Mouse (Mus musculus) lung, adult 2 months (tissue): Measurements from ENCODE around the gene Zdhhc12. TPM values are rescaled to one million over a fixed set of nuclear protein-coding genes. Genes with fewer than 3 reads are reported as not detected.
"Not testable (repeated sequence)": the region's sequence is repeated elsewhere in the genome, so short reads cannot be mapped to it uniquely, and the experiment has no call there.

Source experiments
- DNase-seq: peaks from one replicate; pipeline ENCODE4 v3.0.0; 2022
- H3K4me1 ChIP-seq: fragments of 200-500 bp; 2 replicates; pipeline ENCODE4 v1.6.1; 2011; ENCODE audit warnings: low read length; ENCODE audit not compliant: control insufficient read depth, insufficient read depth
- H3K4me3 ChIP-seq: fragments of 200-500 bp; replicated peaks from 2 replicates; pipeline ENCODE3; 2011; ENCODE audit warnings: low read depth, mild to moderate bottlenecking, control low read depth, low read length; ENCODE audit errors: extremely low read depth
- CTCF ChIP-seq: fragments of 200-500 bp; IDR thresholded peaks from 2 replicates; pipeline ENCODE4 v1.5.1; 2011; ENCODE audit warnings: mild to moderate bottlenecking, low read length, control low read depth; ENCODE audit not compliant: insufficient read depth
- POLR2A ChIP-seq: fragments of 200-500 bp; IDR thresholded peaks from 2 replicates; pipeline ENCODE4 v1.6.1; 2011; ENCODE audit warnings: low read depth, mild to moderate bottlenecking, control low read depth, low read length, borderline replicate concordance; ENCODE audit errors: extremely low read depth
- WGBS: fragments of 180-500 bp; shearing (Covaris S2); methylation state at CpG from one replicate; pipeline ENCODE4 v1.1.7; 2018; 5-methylcytosine and 5-hydroxymethylcytosine counted together
- polyA plus RNA-seq: library from polyadenylated mRNA; depleted of rRNA; stranded (reverse); fragments of >200 nt; gene quantifications from 2 replicates; pipeline ENCODE4 v1.2.3, GENCODE M21; 2012; rRNA removed

Zdhhc12 gene
- 63.0 and 65.3 TPM in 2 replicates for polyA plus RNA-seq

- TF ChIP-seq POLR2A (peak; percentile 53; the same call in 1 of the 2 replicates), CTCF (no peak)
These were observed at the start of gene Zdhhc12 for GRCm38 (mm10) chr2:30093471-30094207. Gene Zdhhc12 (minus strand): TSS chr2:30093648.

GRCm38 (mm10) chr2:30140021-30140420 lies 46.6 kb upstream of the Zdhhc12 start:
- not testable (repeated sequence) for DNase-seq, H3K4me1 ChIP-seq, H3K4me3 ChIP-seq
- WGBS: 85% methylated on average over 4 of the region's 4 CpGs

More at GRCm38 (mm10) chr2:30093471-30094207, at the start of gene Zdhhc12:
- Histone ChIP-seq H3K4me3 (peak within 1 kb of the TSS; percentile 86), H3K4me1 (peaks cover 5% of the 10 kb centered on the region; the same call in 1 of the 2 replicates)
- DNase-seq: peak; percentile 88
- WGBS: under 1% methylated on average over 48 of the region's 51 CpGs

- 72% methylated on average over 10 of the region's 10 CpGs for WGBS
- TF ChIP-seq POLR2A (no peak), CTCF (no peak)
- 0 out of 2 replicates have a peak, but pooled peaks cover 6% of the 10 kb centered on the region for H3K4me1 ChIP-seq
- no peak overlapping the region for H3K4me3 ChIP-seq
- no peak for DNase-seq
These were observed 43.0 kb upstream of the Zdhhc12 start for GRCm38 (mm10) chr2:30136458-30136857.

GRCm38 (mm10) chr2:30134928-30135620 lies 41.6 kb upstream of the Zdhhc12 start:
- no peak for DNase-seq
- Histone ChIP-seq H3K4me3 (no peak overlapping the region), H3K4me1 (0 out of 2 replicates have a peak, but pooled peaks cover 6% of the 10 kb centered on the region)
- TF ChIP-seq POLR2A (no peak), CTCF (no peak)
- 32% methylated on average over 10 of the region's 10 CpGs for WGBS

- DNase-seq: no peak
- H3K4me3 ChIP-seq: peak overlapping the region; percentile 86
- H3K4me1 ChIP-seq: 0 out of 2 replicates have a peak, but pooled peaks cover 6% of the 10 kb centered on the region
- WGBS: 3% methylated on average over 6 of the region's 6 CpGs
- TF ChIP-seq CTCF: no peak
- TF ChIP-seq POLR2A: no peak
These were observed 40.9 kb upstream of the Zdhhc12 start for GRCm38 (mm10) chr2:30134378-30134711.

GRCm38 (mm10) chr2:30133613-30134377 lies 40.3 kb upstream of the Zdhhc12 start, which contains the start of gene Tbc1d13:
Gene Tbc1d13 (plus strand): TSS chr2:30133746.
- WGBS: under 1% methylated on average over 46 of the region's 46 CpGs
- 0 out of 2 replicates have a peak, but pooled peaks cover 6% of the 10 kb centered on the region for H3K4me1 ChIP-seq
- peak; percentile 99 for DNase-seq
- H3K4me3 ChIP-seq: peak within 1 kb of the TSS; percentile 86
- TF ChIP-seq CTCF (no peak), POLR2A (peak; percentile 97; the same call in 1 of the 2 replicates)

- Histone ChIP-seq H3K4me1 (0 out of 2 replicates have a peak, but pooled peaks cover 6% of the 10 kb centered on the region), H3K4me3 (peak overlapping the region; percentile 38)
- TF ChIP-seq CTCF (no peak), POLR2A (no peak)
- WGBS: 15% methylated on average over 16 of the region's 16 CpGs
- peak; percentile 23 for DNase-seq
These were observed 39.6 kb upstream of the Zdhhc12 start for GRCm38 (mm10) chr2:30132801-30133612.

- DNase-seq, H3K4me3 ChIP-seq, H3K4me1 ChIP-seq: not testable (repeated sequence)
- 39% methylated on average over 5 of the region's 5 CpGs for WGBS
These were observed 37.8 kb upstream of the Zdhhc12 start for GRCm38 (mm10) chr2:30131240-30131639.

GRCm38 (mm10) chr2:30130156-30130555 lies 36.7 kb upstream of the Zdhhc12 start:
- no peak overlapping the region for H3K4me3 ChIP-seq
- WGBS: 78% methylated on average over 4 of the region's 4 CpGs
- DNase-seq: no peak
- TF ChIP-seq POLR2A (no peak), CTCF (no peak)
- 0 out of 2 replicates have a peak, but pooled peaks cover 3% of the 10 kb centered on the region for H3K4me1 ChIP-seq
